ENCODE assay signal across 8 mouse cellular contexts in genomic region chrX:151344501-151344984, GRCm38 (mm10). TPM values are rescaled to one million over a fixed set of nuclear protein-coding genes. Genes with fewer than 3 reads are reported as not detected.
DNase-seq lines count a peak whose midpoint lies in the region; ATAC-seq and TF ChIP-seq lines count a peak whose summit lies in the region.

No protein-coding gene starts in this region.

- H3K27me3 ChIP-seq in hindbrain, embryonic 16.5 days (replicated peaks; ENCODE audit: control insufficient read depth, insufficient read depth, low read length): no peaks in the 10 kb centered on the region

- intact Hi-C loops in left cerebral cortex, adult 2 months (cut with DNase I): loop anchor here (2.0 to 5.0 kb wide), 2 partner anchors 176 to 458 kb away; partner anchors contain the start of genes Huwe1 and Phf8

- no peaks in the 10 kb centered on the region for H3K9me3 ChIP-seq in hindbrain, embryonic 16.5 days (ENCODE audit: control insufficient read depth, low read length)

- no peaks in the 10 kb centered on the region for H3K79me2 ChIP-seq in macrophage (ENCODE audit: inconsistent target)

- ATAC-seq in hindbrain, embryonic 16.5 days: peak; percentile 59

- WGBS in hindbrain, embryonic 16.5 days: 19% methylated on average over 23 of the region's 33 CpGs
- WGBS in macrophage (ENCODE audit: missing documents): 15% methylated on average over 21 of the region's 33 CpGs

- DNase-seq in ZHBTc4 (ENCODE audit: low read depth, low spot score): peak; percentile 52
- peak; percentile 70 to 71 for DNase-seq in cerebellum, postnatal 10 days
- DNase-seq in gastrocnemius, adult 18-20 months (ENCODE audit: low spot score): peak; percentile 35
- DNase-seq in left cerebral cortex, adult 2 months (ENCODE audit: extremely low spot score in 1 of 2, low spot score in 2 of 2): peak; percentile 40 to 50
- peak; percentile 26 to 37 for DNase-seq in right cerebral cortex, adult 2 months (ENCODE audit: low spot score in 2 of 2)
- peak; percentile 6 to 41 for DNase-seq in urinary bladder, postnatal 36 days (ENCODE audit: low spot score in 2 of 2)

- H3K36me3 ChIP-seq in hindbrain, embryonic 16.5 days (ENCODE audit: control insufficient read depth, insufficient read depth, low read length): no peaks in the 10 kb centered on the region
- no peaks in the 10 kb centered on the region for H3K36me3 ChIP-seq in macrophage (ENCODE audit: inconsistent target)

- peak overlapping the region; percentile 69 for H3K4me3 ChIP-seq in hindbrain, embryonic 16.5 days (ENCODE audit: low read length)
- H3K4me3 ChIP-seq in left cerebral cortex, adult 2 months: peak overlapping the region; percentile 67
- peak overlapping the region; percentile 23 for H3K4me3 ChIP-seq in macrophage (ENCODE audit: inconsistent target)

- peak overlapping the region; percentile 90 for H3K27ac ChIP-seq in hindbrain, embryonic 16.5 days (ENCODE audit: low read depth, low read length)
- H3K27ac ChIP-seq in left cerebral cortex, adult 2 months: peak overlapping the region; percentile 81
- no peak overlapping the region for H3K27ac ChIP-seq in macrophage

- peak overlapping the region; percentile 65 for H3K4me2 ChIP-seq in hindbrain, embryonic 16.5 days (ENCODE audit: low read length)

- peak overlapping the region; percentile 77 for H3K9ac ChIP-seq in hindbrain, embryonic 16.5 days (ENCODE audit: low read depth, low read length)

- no peak for TF ChIP-seq CTCF in left cerebral cortex, adult 2 months (IDR thresholded peaks at IDR 0.05)

- H3K4me1 ChIP-seq in hindbrain, embryonic 16.5 days (ENCODE audit: control insufficient read depth, insufficient read depth, low read depth, low read length): peaks cover 3% of the 10 kb centered on the region; the same call in 1 of the 2 replicates

RNA-seq across cellular contexts. Expression of gene Fam120c, which starts 0.6 kb away (rescaled TPM):
- total RNA-seq in gastrocnemius, adult 18-20 months (2021): 10 to 100 TPM; 10.7 to 11.5 TPM
- polyA plus RNA-seq in hindbrain, embryonic 16.5 days (2015; fragmentation: Nextera tagmentation; extraction: Ambion mirVana): 7.7 and 8.0 TPM in 2 replicates
- total RNA-seq in left cerebral cortex, adult 2 months (2021): 10 to 100 TPM; 40.8 to 43.3 TPM
- 1 to 10 TPM in 25 of 26 experiments, under 1 TPM in 1; 0.80 to 8.9 (median 6.3) TPM for total RNA-seq in macrophage (2018; cell fraction: chromatin; rRNA removed)
- 1 to 10 TPM; 2.1 to 4.1 (median 3.4) TPM for total RNA-seq in macrophage (2018; cell fraction: cytosol; rRNA removed)
- 10 to 100 TPM in 2 of 26 experiments, 1 to 10 TPM in 24; 1.1 to 12.0 (median 5.0) TPM for total RNA-seq in macrophage (2018; cell fraction: nucleus; rRNA removed)
- polyA plus RNA-seq in macrophage (2018): 1.0 to 2.9 TPM (median 1.3 TPM) in 3 replicates
